Mouse (Mus musculus) kidney, postnatal 0 days (tissue): Measurements from ENCODE around the gene Spdef. TPM values are rescaled to one million over a fixed set of nuclear protein-coding genes. Genes with fewer than 3 reads are reported as not detected.
A peak's percentile ranks its signal among the peaks of the same experiment; 100 is the strongest.

Experiments used
- ATAC-seq: fragments of 200-750 bp; cut with Nextera tagmentation; replicated peaks from 2 replicates; pipeline ENCODE4 v1.8.0; 2017; ENCODE audit warnings: low read depth, moderate number of reproducible peaks, moderate TSS enrichment, moderate library complexity; ENCODE audit not compliant: low FRiP score
- DNase-seq: peaks from one replicate; pipeline ENCODE4 v3.0.0-alpha.2; 2016; ENCODE audit warnings: low spot score
- H3K27ac ChIP-seq: fragments of 300-500 bp; sonication (generic); 2 replicates; pipeline ENCODE4 v1.5.1; 2014; ENCODE audit warnings: mild to moderate bottlenecking
- H3K27me3 ChIP-seq: fragments of 300-500 bp; sonication (generic); 2 replicates; pipeline ENCODE4 v1.6.1; 2014; ENCODE audit warnings: low read length, mixed read lengths; ENCODE audit not compliant: insufficient read depth
- H3K36me3 ChIP-seq: fragments of 300-500 bp; sonication (generic); 2 replicates; pipeline ENCODE4 v1.6.1; 2014; ENCODE audit warnings: low read length, mixed read lengths; ENCODE audit not compliant: insufficient read depth
- H3K4me1 ChIP-seq: fragments of 300-500 bp; sonication (generic); replicated peaks from 2 replicates; pipeline ENCODE4 v1.6.1; 2014; ENCODE audit warnings: antibody characterized with exemption, low read length, mixed read lengths; ENCODE audit not compliant: insufficient read depth
- H3K4me2 ChIP-seq: fragments of 300-500 bp; sonication (generic); 2 replicates; pipeline ENCODE4 v1.6.1; 2014; ENCODE audit warnings: mild to moderate bottlenecking, low read length, moderate library complexity, mixed read lengths
- H3K4me3 ChIP-seq: fragments of 300-500 bp; sonication (generic); replicated peaks from 2 replicates; pipeline ENCODE4 v1.5.1; 2014; ENCODE audit warnings: low read depth, low read length
- H3K9ac ChIP-seq: fragments of 300-500 bp; sonication (generic); 2 replicates; pipeline ENCODE4 v1.6.1; 2014; ENCODE audit warnings: low read depth, low read length
- H3K9me3 ChIP-seq: fragments of 300-500 bp; sonication (generic); replicated peaks from 2 replicates; pipeline ENCODE4 v1.6.1; 2016; ENCODE audit warnings: low read length, inconsistent platforms, mixed read lengths
- CTCF ChIP-seq: IDR thresholded peaks from 2 replicates; pipeline ENCODE4 v1.5.1; 2016; ENCODE audit warnings: antibody characterized with exemption, low read depth, mild to moderate bottlenecking, moderate library complexity
- WGBS: fragments of 180-500 bp; shearing (Covaris S2); extraction: QIAGEN DNeasy Blood & Tissue Kit; methylation state at CpG from one replicate; pipeline ENCODE4 v1.1.7; 2014; 5-methylcytosine and 5-hydroxymethylcytosine counted together
- polyA plus RNA-seq: library from polyadenylated mRNA; unstranded; fragments of >200 nt; fragmentation: Nextera tagmentation; extraction: Ambion mirVana; gene quantifications from 2 replicates; pipeline ENCODE4 v1.2.1, GENCODE M21; 2015

The Spdef gene
- polyA plus RNA-seq, 1 experiment from 2014 or later, result 0.30 TPM

GRCm38 (mm10) chr17:27765066-27765465 lies 36.3 kb upstream of the Spdef start:
- no peak overlapping the region for H3K4me2 ChIP-seq
- H3K9me3 ChIP-seq, result no peaks in the 10 kb centered on the region
- no peak overlapping the region for H3K27ac ChIP-seq
- H3K4me3 ChIP-seq, result no peak overlapping the region
- no peak overlapping the region for H3K9ac ChIP-seq
- H3K4me1 ChIP-seq, result no peaks in the 10 kb centered on the region
- H3K36me3 ChIP-seq, result peaks cover 26% of the 10 kb centered on the region
- no peak for DNase-seq
- H3K27me3 ChIP-seq, result no peaks in the 10 kb centered on the region
- 95% methylated on average over 6 of the region's 6 CpGs for WGBS
- no peak for TF ChIP-seq CTCF
- ATAC-seq, result no peak

GRCm38 (mm10) chr17:27764453-27764852 lies 35.7 kb upstream of the Spdef start:
- no peaks in the 10 kb centered on the region for H3K9me3 ChIP-seq
- 93% methylated on average over 2 of the region's 2 CpGs for WGBS

DNA sequence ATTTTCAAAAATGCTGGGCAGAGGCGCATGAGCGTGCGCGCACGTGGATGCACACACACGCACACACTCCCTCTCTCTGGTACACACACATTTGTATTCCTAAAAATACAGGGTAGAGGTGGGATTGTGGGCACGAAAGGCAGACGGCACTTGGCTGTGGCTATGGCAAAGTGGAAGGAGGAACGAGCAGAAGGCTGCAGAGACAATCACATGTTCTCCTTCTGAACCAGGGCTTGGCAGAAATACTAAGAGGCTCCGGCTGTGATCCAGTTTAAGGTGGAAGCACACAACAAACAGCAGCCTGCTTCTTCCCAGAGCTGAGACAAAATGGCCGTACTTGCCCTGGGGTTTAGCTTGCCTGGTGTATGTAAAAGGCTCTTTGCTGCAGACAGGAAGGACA lies 34.1 kb upstream of the Spdef start:
- H3K27me3 ChIP-seq, result no peaks in the 10 kb centered on the region
- DNase-seq (no peak), ATAC-seq (no peak)
- no peak overlapping the region for H3K27ac ChIP-seq
- no peaks in the 10 kb centered on the region for H3K9me3 ChIP-seq
- H3K9ac ChIP-seq, result no peak overlapping the region
- no peak overlapping the region for H3K4me3 ChIP-seq
- WGBS, result 94% methylated on average over 11 of the region's 11 CpGs
- no peaks in the 10 kb centered on the region for H3K4me1 ChIP-seq
- no peak for TF ChIP-seq CTCF
- peaks cover 22% of the 10 kb centered on the region; the same call in 1 of the 2 replicates for H3K36me3 ChIP-seq
- no peak overlapping the region for H3K4me2 ChIP-seq

More at GRCm38 (mm10) chr17:27764453-27764852, 35.7 kb upstream of the Spdef start:
- Histone ChIP-seq H3K4me1 (no peaks in the 10 kb centered on the region), H3K4me2 (no peak overlapping the region), H3K4me3 (no peak overlapping the region), H3K9ac (no peak overlapping the region), H3K27me3 (no peaks in the 10 kb centered on the region), H3K36me3 (peaks cover 26% of the 10 kb centered on the region), H3K27ac (no peak overlapping the region)
- DNase-seq (no peak), ATAC-seq (no peak)
- peak; percentile 44; the same call in 1 of the 2 replicates for TF ChIP-seq CTCF

GRCm38 (mm10) chr17:27761639-27762336 lies 33.0 kb upstream of the Spdef start:
- 34% methylated on average over 9 of the region's 9 CpGs for WGBS

DNA sequence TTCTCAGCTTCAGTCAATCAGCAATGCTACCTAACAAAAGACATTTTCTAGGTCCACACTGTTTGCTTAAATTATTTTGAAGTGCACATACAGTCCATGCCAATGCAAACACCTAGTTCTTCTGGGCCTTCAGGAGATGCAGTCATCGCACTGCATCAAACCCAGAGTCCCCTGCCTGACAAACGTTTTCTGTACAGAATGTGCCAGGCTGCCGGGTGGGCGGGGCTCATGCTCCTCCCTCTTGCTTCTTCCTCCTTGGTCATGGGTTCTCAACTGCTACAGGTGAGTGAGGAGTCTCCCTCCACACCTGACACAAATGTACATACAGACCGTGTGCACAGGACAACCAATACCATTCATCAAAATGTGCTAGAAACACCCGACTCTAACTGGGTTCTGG lies 31.4 kb upstream of the Spdef start:
- no peak overlapping the region for H3K4me3 ChIP-seq
- H3K36me3 ChIP-seq, result peaks cover 12% of the 10 kb centered on the region; the same call in 1 of the 2 replicates
- no peak overlapping the region for H3K9ac ChIP-seq
- TF ChIP-seq CTCF, result no peak
- H3K4me1 ChIP-seq, result no peaks in the 10 kb centered on the region
- 74% methylated on average over 6 of the region's 6 CpGs for WGBS
- H3K9me3 ChIP-seq, result no peaks in the 10 kb centered on the region
- DNase-seq (no peak), ATAC-seq (no peak)
- H3K27me3 ChIP-seq, result no peaks in the 10 kb centered on the region
- H3K27ac ChIP-seq, result no peak overlapping the region
- no peak overlapping the region for H3K4me2 ChIP-seq

More at GRCm38 (mm10) chr17:27761639-27762336, 33.0 kb upstream of the Spdef start:
- H3K4me3 ChIP-seq, result no peak overlapping the region
- peaks cover 20% of the 10 kb centered on the region; the same call in 1 of the 2 replicates for H3K36me3 ChIP-seq
- H3K4me2 ChIP-seq, result no peak overlapping the region
- peak; percentile 69 for ATAC-seq
- H3K27me3 ChIP-seq, result no peaks in the 10 kb centered on the region
- DNase-seq, result peak; percentile 94
- H3K9ac ChIP-seq, result no peak overlapping the region
- no peaks in the 10 kb centered on the region for H3K9me3 ChIP-seq
- H3K27ac ChIP-seq, result no peak overlapping the region
- no peaks in the 10 kb centered on the region for H3K4me1 ChIP-seq
- peak; percentile 98 for TF ChIP-seq CTCF

DNA sequence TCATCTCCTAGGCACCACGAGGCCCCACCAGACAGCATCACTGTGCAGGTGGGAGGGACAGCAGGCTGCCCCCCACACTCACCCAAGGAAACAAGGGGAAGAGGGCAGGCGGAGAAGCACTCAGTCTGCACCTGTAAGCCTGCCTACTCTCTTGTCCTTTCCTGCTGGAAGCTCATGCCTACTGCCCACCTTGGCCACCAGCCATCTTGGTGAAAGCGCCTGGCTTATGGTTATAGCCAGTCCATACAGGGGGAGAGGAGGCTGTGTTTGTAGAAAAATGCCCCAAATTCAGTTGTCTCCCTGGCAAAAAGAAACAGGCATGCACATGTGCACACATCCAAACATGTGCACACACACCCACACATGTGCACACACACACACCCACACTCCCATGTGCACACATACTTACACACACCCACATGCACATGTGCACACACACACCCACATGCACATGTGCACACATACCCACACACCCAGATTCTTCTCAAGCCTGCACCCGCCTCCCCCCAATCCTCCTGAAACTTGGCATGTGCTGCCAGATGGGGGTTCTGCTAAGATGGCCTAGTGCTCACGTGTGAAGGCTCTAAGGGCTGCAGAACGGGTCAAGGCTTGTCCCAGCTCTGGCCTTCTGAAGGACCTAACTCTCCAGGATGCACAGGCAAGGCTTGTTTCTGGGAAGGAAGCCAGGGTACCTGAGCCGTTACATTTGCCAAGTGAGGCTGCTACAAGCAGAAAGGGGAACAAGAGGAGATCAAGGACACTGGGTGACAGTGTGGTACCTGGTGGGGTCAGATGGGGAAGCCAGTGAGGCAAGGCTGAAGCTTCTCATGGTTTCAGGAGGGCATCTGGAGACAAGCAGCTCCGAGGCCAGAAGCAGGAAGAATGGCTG lies 22.8 kb upstream of the Spdef start:
- Histone ChIP-seq H3K4me1 (no peaks in the 10 kb centered on the region), H3K36me3 (0 out of 2 replicates have a peak, but pooled peaks cover 15% of the 10 kb centered on the region), H3K27me3 (no peaks in the 10 kb centered on the region), H3K27ac (no peak overlapping the region), H3K9me3 (no peaks in the 10 kb centered on the region), H3K4me3 (no peak overlapping the region), H3K4me2 (no peak overlapping the region), H3K9ac (no peak overlapping the region)
- ATAC-seq, result no peak
- WGBS, result 85% methylated on average over 8 of the region's 8 CpGs
- no peak for TF ChIP-seq CTCF
- DNase-seq, result no peak
